Mouse (Mus musculus) gastrocnemius, postnatal 14 days (tissue): ENCODE results near the gene Hist2h4. TPM values are rescaled to one million over a fixed set of nuclear protein-coding genes. Genes with fewer than 3 reads are reported as not detected.
"Not testable (repeated sequence)": the region's sequence is repeated elsewhere in the genome, so short reads cannot be mapped to it uniquely, and the experiment has no call there.

Experiments
- DNase-seq: peaks from one replicate; pipeline ENCODE4 v3.0.0; 2021; ENCODE audit warnings: mixed read lengths
- intact Hi-C: fragments of 180-260 bp; cut with DNase I; formaldehyde crosslinking; loops from one replicate; pipeline ENCODE4 v1.15.1; 2025; ENCODE audit warnings: low total_unique reads
- total RNA-seq, 2 experiments: library from RNA; stranded (reverse); gene quantifications; 2 replicates each; pipeline ENCODE4 v1.2.3; 2021

Gene Hist2h4
- total RNA-seq, 2 experiments from 2014 or later, result 20.5 to 21.2 TPM

DNA sequence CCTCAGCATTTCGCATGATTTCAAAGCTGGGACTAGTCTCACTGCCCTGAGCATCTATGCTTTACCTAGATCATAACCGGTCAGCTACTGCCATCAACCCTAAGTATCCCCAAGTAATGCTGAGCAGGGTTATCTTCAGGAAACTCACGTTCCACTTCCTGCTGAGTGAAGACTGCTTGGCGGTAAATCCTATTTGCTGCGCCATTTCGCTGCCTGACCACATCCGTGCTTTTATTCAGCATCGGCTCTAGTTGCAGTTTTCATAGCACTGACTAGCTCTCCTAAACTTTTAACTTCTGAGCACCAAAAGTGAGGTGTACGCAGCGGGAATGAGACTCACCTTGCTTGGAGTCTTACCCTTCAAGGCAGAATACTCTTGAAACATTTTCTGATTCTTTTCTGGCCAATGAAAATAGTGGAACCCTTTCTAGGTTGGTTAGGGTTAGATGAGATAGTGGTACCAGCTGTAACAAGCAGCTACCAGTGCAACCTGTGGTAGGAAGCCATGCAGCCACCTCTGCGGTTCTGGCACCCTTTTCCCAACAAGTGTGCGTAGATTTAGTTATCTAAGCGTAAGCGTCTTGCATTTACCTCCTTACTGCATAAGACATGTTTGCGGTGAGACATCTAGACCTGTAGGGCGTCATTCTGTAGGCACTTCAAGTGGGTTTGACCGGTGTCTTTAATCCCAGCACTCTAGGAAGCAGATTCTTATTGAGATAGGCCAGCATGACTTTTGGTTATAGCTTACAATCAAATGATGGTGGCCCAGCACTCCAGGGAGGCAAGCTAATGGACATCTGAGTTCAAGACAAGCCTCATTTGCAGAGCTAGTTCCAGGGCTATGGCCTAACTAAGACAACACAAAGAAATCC lies 10.7 kb upstream of the Hist2h4 start:
- intact Hi-C loops, result no loop called here
- DNase-seq, result no peak

DNA sequence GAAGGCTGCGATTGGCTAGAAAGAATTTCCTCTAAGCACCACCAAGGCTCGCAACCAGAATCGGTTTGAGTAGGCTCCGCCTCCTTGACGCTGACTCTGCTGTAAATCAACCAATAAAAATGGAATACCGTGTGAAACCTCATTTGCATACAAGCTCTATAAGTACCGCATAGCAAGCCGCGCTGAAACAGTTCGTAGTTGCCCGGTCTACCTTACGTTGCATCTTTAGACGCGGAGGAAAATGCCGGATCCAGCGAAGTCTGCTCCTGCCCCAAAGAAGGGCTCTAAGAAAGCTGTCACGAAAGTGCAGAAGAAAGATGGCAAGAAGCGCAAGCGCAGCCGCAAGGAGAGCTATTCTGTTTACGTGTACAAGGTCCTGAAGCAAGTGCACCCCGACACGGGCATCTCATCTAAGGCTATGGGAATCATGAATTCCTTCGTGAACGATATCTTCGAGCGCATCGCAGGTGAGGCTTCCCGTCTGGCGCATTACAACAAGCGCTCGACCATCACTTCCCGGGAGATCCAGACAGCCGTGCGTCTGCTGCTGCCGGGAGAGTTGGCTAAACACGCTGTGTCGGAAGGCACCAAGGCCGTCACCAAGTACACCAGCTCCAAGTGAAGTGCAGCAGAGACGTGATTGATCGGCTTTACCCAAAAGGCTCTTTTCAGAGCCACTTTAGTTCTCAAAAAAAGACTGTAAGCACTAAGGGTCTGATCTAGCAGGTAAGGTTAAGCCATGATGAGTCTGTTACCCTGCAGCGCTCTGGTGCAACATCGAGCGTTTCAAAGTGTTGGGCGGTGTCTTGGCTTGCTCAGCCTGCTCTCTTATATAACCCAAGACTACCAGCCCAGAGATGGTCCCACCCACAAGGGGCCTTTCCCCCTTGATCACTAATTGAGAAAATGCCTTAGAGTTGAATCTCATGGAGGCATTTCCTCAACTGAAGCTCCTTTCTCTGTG lies 6.7 kb upstream of the Hist2h4 start, which contains the start of gene Hist2h2bb:
TSS of gene Hist2h2bb (plus strand) at position 242 of the 964 bp plus-strand sequence.
- intact Hi-C loops, result no loop called here
- DNase-seq, result peak; percentile 84

- intact Hi-C loops, DNase-seq: not testable (repeated sequence)
Observed at GRCm38 (mm10) chr3:96268776-96269378, 5.8 kb upstream of the Hist2h4 start.

DNA sequence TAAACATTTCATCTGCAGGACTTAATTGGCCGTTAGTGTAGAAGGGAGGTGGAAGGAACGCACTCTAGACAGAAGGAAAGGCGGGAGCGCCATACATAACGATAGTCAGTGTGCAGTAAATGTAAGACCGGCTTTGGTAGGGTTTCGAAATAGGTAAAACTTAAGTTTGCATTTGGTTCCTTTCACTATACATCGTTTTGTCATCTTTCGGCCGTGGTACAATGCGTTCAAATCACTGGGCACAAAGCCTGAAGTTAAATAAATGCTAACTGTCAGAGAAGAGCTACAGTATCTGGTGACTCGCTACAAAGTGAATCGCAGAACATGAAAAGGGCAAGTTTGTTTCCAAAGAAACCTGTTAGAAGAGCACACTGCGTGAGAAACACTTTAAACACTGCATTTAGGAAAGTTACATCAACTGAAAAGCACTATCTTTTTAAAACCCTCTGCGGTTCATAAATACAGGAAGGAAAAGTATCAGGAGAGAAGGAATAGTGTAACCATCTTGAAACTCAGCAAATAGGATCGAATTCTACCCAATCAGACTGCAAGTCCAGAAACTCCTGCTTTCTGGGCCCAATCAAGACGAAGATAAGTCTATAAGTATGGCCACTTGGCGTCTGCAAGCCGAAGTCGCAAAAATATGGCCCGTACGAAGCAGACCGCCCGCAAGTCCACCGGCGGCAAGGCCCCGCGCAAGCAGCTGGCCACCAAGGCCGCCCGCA lies 5.1 kb upstream of the Hist2h4 start, which contains the start of gene Hist2h3b:
TSS of gene Hist2h3b (plus strand) at position 604 of the 725 bp plus-strand sequence.
- intact Hi-C loops, result no loop called here
- peak; percentile 71 for DNase-seq

- no peak for DNase-seq
- intact Hi-C loops, result no loop called here
Observed at GRCm38 (mm10) chr3:96267541-96267940, 4.4 kb upstream of the Hist2h4 start.

DNA sequence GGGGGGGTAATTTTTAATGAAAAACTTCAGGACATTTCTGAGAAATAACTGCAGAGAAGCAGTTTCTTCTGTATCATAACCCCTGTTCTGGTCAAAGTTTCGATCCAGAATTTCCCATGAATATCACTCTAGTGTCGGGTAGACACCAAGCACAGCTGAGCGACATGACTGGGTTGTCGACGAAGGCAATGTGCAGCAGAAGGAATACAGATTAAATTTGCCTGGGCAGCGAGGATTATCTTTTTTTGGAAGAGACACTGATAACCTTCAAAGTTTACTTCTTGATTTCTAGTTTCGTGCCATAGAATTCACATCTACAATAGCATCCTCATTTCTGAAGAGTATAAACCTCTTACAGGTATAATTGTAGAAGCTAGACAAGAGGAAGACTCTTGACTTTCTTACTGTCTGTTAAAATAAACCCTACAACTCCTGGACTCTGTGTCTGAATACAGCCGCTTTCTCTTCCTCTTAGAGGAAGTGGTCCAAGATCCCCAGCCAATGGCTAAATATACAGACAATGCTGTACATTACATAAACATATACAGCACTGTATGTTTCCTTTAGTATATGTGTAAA lies 3.1 kb upstream of the Hist2h4 start:
- intact Hi-C loops, result no loop called here
- no peak for DNase-seq

DNA sequence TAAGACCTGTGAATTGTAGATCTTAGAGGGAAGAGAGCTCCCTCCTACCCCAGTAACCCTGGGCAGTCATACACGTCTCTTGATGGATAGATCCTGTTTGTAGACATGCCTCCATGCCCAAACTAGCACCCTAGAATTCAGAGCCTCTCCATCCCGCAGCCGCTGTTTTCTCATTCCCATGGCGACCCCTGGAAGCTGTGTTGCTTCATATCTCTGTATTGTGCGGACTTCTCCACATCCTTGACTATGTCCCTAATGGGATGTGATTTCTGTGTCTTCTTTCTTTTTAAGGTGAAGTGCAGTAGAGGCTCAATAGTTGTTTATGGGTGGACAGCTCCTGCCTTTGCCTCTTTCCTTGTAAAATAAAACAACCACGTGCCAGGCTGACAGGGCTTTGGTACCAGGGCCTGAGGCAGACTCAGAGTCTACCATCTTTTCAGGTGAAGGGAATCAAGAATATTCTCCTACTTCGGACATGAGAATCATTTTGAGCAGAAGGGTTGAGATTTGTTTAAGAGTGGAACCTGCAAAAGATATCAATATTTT lies 1.4 kb upstream of the Hist2h4 start:
- DNase-seq, result no peak
- intact Hi-C loops, result no loop called here

DNA sequence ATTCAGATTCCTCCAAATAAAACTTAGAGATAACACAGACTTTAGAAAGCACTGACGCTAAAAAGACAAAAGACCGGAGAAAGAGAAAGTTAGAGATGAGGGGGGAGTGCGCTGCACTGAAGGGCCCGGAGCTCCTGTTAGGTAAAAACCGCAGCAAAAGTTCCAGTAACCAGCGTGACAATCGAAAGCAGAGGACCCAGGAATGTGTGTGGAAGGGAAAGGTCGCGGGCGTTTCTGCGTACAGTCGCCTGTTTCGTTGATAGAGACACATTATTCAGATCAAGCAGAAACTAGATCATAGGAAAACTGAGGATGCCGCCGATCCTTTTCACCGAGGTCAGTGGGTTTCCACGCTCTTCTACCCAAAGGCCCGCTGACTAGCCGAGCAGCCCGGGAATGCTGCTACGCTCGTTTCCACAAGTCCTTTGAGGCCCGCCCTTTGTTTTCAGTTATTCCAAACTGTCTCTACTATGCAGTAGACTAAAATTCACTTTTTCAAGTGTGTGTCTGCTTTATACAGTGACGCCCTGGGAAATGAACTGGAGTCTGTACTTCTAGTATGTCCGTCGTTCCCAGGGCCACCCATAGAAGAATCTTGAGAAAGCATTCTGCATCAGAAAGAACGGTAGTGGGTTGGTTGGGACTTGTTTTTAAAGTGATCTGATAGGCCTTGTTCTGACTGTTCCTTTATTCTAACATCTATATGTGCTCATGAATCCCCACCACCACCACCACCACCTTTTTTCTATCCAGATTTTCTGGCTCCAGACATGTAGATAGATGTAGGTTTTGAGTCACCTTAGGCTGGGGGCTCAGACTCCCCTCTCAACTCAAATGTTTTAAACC lies 670 bp upstream of the Hist2h4 start:
- DNase-seq, result peak; percentile 25
- intact Hi-C loops, result no loop called here

DNA sequence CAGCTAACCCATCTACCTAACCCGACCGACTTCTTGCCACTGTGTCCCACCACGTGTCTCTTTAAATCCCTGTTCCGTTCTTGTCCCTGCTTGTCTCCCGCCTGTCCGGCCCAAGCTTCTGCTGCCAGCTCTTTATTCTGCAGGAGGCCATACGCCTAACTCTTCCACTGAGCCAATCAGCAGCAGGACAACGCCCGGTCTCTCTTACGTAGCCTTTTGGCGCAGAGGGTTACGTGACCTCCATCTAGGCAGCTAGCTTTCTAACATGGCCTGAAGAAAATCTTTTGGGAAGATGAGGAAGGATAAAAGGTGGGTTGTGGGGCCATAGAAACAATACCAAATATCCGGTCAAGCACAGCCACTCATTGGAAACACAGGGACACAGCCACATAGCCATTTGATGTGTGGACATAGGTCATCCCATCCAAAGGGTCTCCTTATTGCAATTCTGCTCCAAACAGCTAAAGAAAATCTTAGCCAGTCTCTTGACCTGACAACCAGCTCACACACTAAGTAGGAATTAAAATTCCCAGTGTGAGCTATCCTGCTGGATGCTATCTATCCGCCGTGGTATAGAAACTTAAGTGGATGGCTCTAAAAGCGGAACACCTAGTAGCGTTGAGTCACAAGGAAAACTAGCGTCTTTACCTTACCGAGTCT lies 765 bp downstream of the Hist2h4 start:
- intact Hi-C loops, result no loop called here
- peak; percentile 82 for DNase-seq

DNA sequence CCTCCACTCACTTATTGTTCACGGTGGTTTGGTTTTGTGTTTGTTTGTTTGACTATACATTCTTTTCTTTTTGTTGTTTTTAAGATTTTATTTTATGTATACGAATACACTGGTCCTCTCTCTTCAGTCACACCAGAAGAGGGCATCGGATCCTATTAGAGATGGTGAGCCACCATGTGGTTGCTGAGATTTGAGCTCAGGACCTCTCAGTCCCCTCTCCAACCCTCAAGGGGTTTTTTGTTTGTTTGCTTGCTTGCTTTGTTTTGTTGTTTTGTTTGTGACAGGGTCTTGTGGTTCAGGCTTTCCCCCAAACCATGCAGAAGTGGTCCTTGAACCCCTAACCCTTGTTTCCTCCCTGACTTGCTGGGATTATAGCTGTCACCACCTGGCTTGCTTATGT lies 1.5 kb downstream of the Hist2h4 start:
- intact Hi-C loops, result no loop called here

GRCm38 (mm10) chr3:96260220-96260619 lies 2.9 kb downstream of the Hist2h4 start:
- DNase-seq, result no peak
- intact Hi-C loops, result no loop called here

More for the DNA sequence above, 1.5 kb downstream of the Hist2h4 start:
- no peak for DNase-seq

GRCm38 (mm10) chr3:96257190-96257589 lies 5.9 kb downstream of the Hist2h4 start:
- intact Hi-C loops, result no loop called here
- DNase-seq, result no peak

- no peak for DNase-seq
- intact Hi-C loops, result no loop called here
Observed at GRCm38 (mm10) chr3:96255926-96256593, 7.1 kb downstream of the Hist2h4 start.

- no peak for DNase-seq
- intact Hi-C loops, result no loop called here
Observed at GRCm38 (mm10) chr3:96254683-96255355, 8.3 kb downstream of the Hist2h4 start.

GRCm38 (mm10) chr3:96251787-96252186 lies 11.3 kb downstream of the Hist2h4 start:
- no peak for DNase-seq
- intact Hi-C loops, result no loop called here

GRCm38 (mm10) chr3:96250890-96251289 lies 12.2 kb downstream of the Hist2h4 start:
- intact Hi-C loops, result no loop called here
- DNase-seq, result no peak
